Mouse (Mus musculus): ENCODE data around the gene Uba2. TPM values are rescaled to one million over a fixed set of nuclear protein-coding genes. Genes with fewer than 3 reads are reported as not detected.

Gene Uba2
- total RNA-seq, 2 experiments from 2014 or later = 88.9 to 89.2 TPM

DNA sequence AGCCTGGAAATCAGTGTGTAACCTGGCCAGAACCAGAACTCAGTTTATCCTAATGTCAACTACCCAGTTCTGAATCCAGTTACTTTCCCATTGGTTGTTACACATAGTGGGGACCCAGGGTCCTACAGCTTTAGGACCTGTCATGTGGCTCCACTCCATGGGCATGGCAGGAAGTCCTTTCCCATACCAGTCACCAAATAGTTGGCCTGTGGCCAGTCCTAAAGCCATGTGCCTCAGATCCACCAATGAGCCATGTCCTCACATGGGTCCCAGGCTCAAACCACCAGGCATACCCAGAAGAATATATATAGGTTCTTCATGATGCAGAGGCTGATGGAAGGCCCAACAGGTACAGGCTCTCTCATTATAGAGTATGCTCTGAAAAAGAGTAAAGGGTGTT lies 68.1 kb downstream of the Uba2 start:
- intact Hi-C loops (cut with DNase I) = no loop called here
- no peak for DNase-seq (ENCODE audit: low spot score in 2 of 2)

DNA sequence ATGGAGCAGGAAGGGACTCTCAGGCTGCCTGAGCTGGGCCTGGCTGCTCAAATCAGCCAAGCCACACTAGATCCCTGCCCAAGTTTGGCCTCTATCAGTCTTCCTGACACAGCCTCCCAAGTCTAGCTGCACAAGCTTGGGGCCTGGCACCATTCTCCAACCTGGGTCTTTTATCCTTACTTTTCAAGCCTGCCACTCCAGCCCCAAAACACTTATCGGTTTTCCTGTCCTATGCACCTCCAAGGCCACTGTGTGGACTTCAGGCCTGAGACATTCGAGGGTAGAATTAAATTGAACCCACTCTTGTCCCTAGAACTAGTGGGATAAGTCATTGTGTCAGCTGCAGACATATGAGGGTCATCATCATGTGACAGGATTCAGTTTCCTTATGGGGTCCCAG lies 69.4 kb downstream of the Uba2 start:
- intact Hi-C loops (cut with DNase I) = no loop called here

DNA sequence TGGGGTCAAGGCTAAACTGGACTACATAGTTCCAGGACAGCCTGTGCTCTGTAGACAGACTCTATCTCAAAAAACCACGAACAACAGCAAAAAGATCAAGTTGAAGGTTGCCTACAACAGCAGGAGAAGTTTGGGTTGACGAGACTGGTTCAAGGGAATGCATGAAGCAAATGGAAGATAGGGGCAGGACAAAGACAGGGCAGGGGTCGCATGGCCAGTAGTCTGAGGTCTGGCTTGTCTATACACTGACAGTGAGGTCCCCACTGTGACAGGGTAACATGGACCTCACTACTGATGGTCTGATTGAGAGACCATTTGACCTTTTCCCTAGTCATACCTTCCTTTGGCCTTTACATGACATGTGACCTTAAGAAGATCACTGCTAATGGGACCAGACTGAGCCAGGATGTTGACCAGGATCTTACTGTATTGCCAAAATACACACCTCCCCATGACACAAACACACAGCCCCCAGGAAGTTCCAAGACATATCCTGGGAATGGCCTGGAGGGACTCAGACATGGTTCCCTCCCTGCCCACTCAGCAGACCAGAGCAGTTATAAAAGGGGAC lies 74.4 kb downstream of the Uba2 start, which contains the start of gene Scgb1b30:
Gene Scgb1b30, plus strand, starts transcription at position 521 of the 571 bp plus-strand sequence.
- DNase-seq (ENCODE audit: low spot score in 2 of 2) = no peak
- intact Hi-C loops (cut with DNase I) = no loop called here

More for the DNA sequence above, 69.4 kb downstream of the Uba2 start:
- DNase-seq (ENCODE audit: low spot score in 2 of 2) = no peak

Other genes with a start within 250 kb of the Uba2 start
- not detected for gene Scgb2b26, start 224.6 kb downstream of the Uba2 start, total RNA-seq (2021)
- not detected for gene Scgb2b27, start 155.7 kb downstream of the Uba2 start, total RNA-seq (2021)
- not detected for gene Scgb1b27, start 148.1 kb downstream of the Uba2 start, total RNA-seq (2021)
- not detected for gene Scgb1b30, start 74.2 kb downstream of the Uba2 start, total RNA-seq (2021)
- gene Wtip, start 36.3 kb downstream of the Uba2 start, total RNA-seq (2021) = 10 to 100 TPM; 11.6 to 12.3 TPM
- 10 to 100 TPM; 20.2 to 24.1 TPM for gene Pdcd2l, start 27.1 kb upstream of the Uba2 start, total RNA-seq (2021)
- 100 to 1,000 TPM; 657 to 689 TPM for gene Gpi1, start 60.7 kb upstream of the Uba2 start, total RNA-seq (2021)
- gene Gm6096, start 81.4 kb upstream of the Uba2 start, total RNA-seq (2021) = not detected
- gene 4931406P16Rik, start 144.0 kb upstream of the Uba2 start, total RNA-seq (2021) = 10 to 100 TPM; 38.6 to 49.4 TPM
- 10 to 100 TPM; 80.9 to 83.4 TPM for gene Lsm14a, start 223.7 kb upstream of the Uba2 start, total RNA-seq (2021)